Mouse (Mus musculus): ENCODE results near the gene Smyd4. TPM values are rescaled to one million over a fixed set of nuclear protein-coding genes. Genes with fewer than 3 reads are reported as not detected.
A peak's percentile ranks its signal among the peaks of the same experiment; 100 is the strongest.

The Smyd4 gene
- polyA plus RNA-seq, 1 experiment from 2014 or later = 12.8 TPM

GRCm38 (mm10) chr11:75324433-75324832 lies 23.8 kb upstream of the Smyd4 start:
- Histone ChIP-seq H3K4me1 (replicated peaks) (peaks cover 24% of the 10 kb centered on the region), H3K27me3 (no peaks in the 10 kb centered on the region), H3K27ac (replicated peaks) (no peak overlapping the region), H3K36me3 (0 out of 2 replicates have a peak, but pooled peaks cover 6% of the 10 kb centered on the region), H3K4me3 (no peak overlapping the region), H3K9ac (no peak overlapping the region), H3K4me2 (no peak overlapping the region), H3K9me3 (no peaks in the 10 kb centered on the region)
- WGBS = 90% methylated on average over 2 of the region's 2 CpGs
- no peak for ATAC-seq (ENCODE audit: low read depth)

GRCm38 (mm10) chr11:75325116-75325968 lies 22.9 kb upstream of the Smyd4 start:
- Histone ChIP-seq H3K27ac (replicated peaks) (0 out of 2 replicates have a peak overlapping the region, but pooled peaks have one; percentile 33), H3K9me3 (no peaks in the 10 kb centered on the region), H3K36me3 (0 out of 2 replicates have a peak, but pooled peaks cover 6% of the 10 kb centered on the region), H3K9ac (no peak overlapping the region), H3K4me2 (no peak overlapping the region), H3K4me1 (replicated peaks) (peaks cover 19% of the 10 kb centered on the region), H3K4me3 (no peak overlapping the region), H3K27me3 (no peaks in the 10 kb centered on the region)
- 68% methylated on average over 16 of the region's 16 CpGs for WGBS
- no peak for ATAC-seq (ENCODE audit: low read depth)

GRCm38 (mm10) chr11:75325969-75326311 lies 22.3 kb upstream of the Smyd4 start:
- Histone ChIP-seq H3K4me2 (no peak overlapping the region), H3K27me3 (no peaks in the 10 kb centered on the region), H3K36me3 (0 out of 2 replicates have a peak, but pooled peaks cover 6% of the 10 kb centered on the region), H3K9ac (no peak overlapping the region), H3K27ac (replicated peaks) (no peak overlapping the region), H3K4me1 (replicated peaks) (peaks cover 19% of the 10 kb centered on the region), H3K9me3 (no peaks in the 10 kb centered on the region), H3K4me3 (no peak overlapping the region)
- ATAC-seq (ENCODE audit: low read depth) = no peak
- 86% methylated on average over 7 of the region's 7 CpGs for WGBS

GRCm38 (mm10) chr11:75336676-75337075 lies 11.6 kb upstream of the Smyd4 start:
- Histone ChIP-seq H3K4me2 (no peak overlapping the region), H3K9ac (no peak overlapping the region), H3K27me3 (no peaks in the 10 kb centered on the region), H3K27ac (replicated peaks) (no peak overlapping the region), H3K9me3 (no peaks in the 10 kb centered on the region), H3K4me3 (no peak overlapping the region), H3K36me3 (peaks cover 33% of the 10 kb centered on the region), H3K4me1 (replicated peaks) (no peaks in the 10 kb centered on the region)
- 77% methylated on average over 8 of the region's 8 CpGs for WGBS
- ATAC-seq (ENCODE audit: low read depth) = no peak

GRCm38 (mm10) chr11:75337246-75337645 lies 11.0 kb upstream of the Smyd4 start:
- H3K27me3 ChIP-seq = no peaks in the 10 kb centered on the region

GRCm38 (mm10) chr11:75340076-75340475 lies 8.2 kb upstream of the Smyd4 start:
- 0 out of 2 replicates have a peak overlapping the region, but pooled peaks have one; percentile 18 for H3K27ac ChIP-seq (replicated peaks)
- H3K36me3 ChIP-seq = peaks cover 27% of the 10 kb centered on the region
- no peak for ATAC-seq (ENCODE audit: low read depth)
- no peaks in the 10 kb centered on the region for H3K9me3 ChIP-seq
- H3K27me3 ChIP-seq = no peaks in the 10 kb centered on the region
- no peaks in the 10 kb centered on the region for H3K4me1 ChIP-seq (replicated peaks)
- H3K4me3 ChIP-seq = no peak overlapping the region
- 92% methylated on average over 14 of the region's 14 CpGs for WGBS
- no peak overlapping the region for H3K9ac ChIP-seq
- no peak overlapping the region for H3K4me2 ChIP-seq

More at GRCm38 (mm10) chr11:75337246-75337645, 11.0 kb upstream of the Smyd4 start:
- Histone ChIP-seq H3K9ac (no peak overlapping the region), H3K4me3 (no peak overlapping the region), H3K4me1 (replicated peaks) (no peaks in the 10 kb centered on the region), H3K4me2 (no peak overlapping the region), H3K9me3 (no peaks in the 10 kb centered on the region), H3K36me3 (peaks cover 27% of the 10 kb centered on the region), H3K27ac (replicated peaks) (no peak overlapping the region)
- ATAC-seq (ENCODE audit: low read depth) = no peak
- WGBS = 89% methylated on average over 7 of the region's 7 CpGs

GRCm38 (mm10) chr11:75340698-75341345 lies 7.4 kb upstream of the Smyd4 start:
- Histone ChIP-seq H3K9me3 (no peaks in the 10 kb centered on the region), H3K27me3 (no peaks in the 10 kb centered on the region), H3K36me3 (peaks cover 27% of the 10 kb centered on the region), H3K4me3 (no peak overlapping the region), H3K4me2 (no peak overlapping the region), H3K4me1 (replicated peaks) (no peaks in the 10 kb centered on the region), H3K9ac (no peak overlapping the region), H3K27ac (replicated peaks) (no peak overlapping the region)
- ATAC-seq (ENCODE audit: low read depth) = no peak
- WGBS = 72% methylated on average over 12 of the region's 12 CpGs

- Histone ChIP-seq H3K27ac (replicated peaks) (no peak overlapping the region), H3K4me1 (replicated peaks) (peaks cover 16% of the 10 kb centered on the region), H3K9ac (no peak overlapping the region), H3K4me3 (no peak overlapping the region), H3K9me3 (no peaks in the 10 kb centered on the region), H3K36me3 (peaks cover 15% of the 10 kb centered on the region), H3K27me3 (no peaks in the 10 kb centered on the region), H3K4me2 (no peak overlapping the region)
- no peak for ATAC-seq (ENCODE audit: low read depth)
- 97% methylated on average over 2 of the region's 2 CpGs for WGBS
These were observed 5.1 kb upstream of the Smyd4 start for GRCm38 (mm10) chr11:75343096-75343495.

GRCm38 (mm10) chr11:75344163-75344562 lies 4.1 kb upstream of the Smyd4 start:
- no peak for ATAC-seq (ENCODE audit: low read depth)
- Histone ChIP-seq H3K27me3 (no peaks in the 10 kb centered on the region), H3K4me2 (no peak overlapping the region), H3K27ac (replicated peaks) (no peak overlapping the region), H3K4me3 (no peak overlapping the region), H3K9ac (no peak overlapping the region), H3K9me3 (no peaks in the 10 kb centered on the region), H3K4me1 (replicated peaks) (peaks cover 22% of the 10 kb centered on the region), H3K36me3 (peaks cover 11% of the 10 kb centered on the region)
- 77% methylated on average over 2 of the region's 2 CpGs for WGBS

GRCm38 (mm10) chr11:75344716-75345115 lies 3.5 kb upstream of the Smyd4 start:
- WGBS = 94% methylated on average over 5 of the region's 5 CpGs
- no peaks in the 10 kb centered on the region for H3K27me3 ChIP-seq
- no peaks in the 10 kb centered on the region for H3K9me3 ChIP-seq
- peaks cover 22% of the 10 kb centered on the region for H3K4me1 ChIP-seq (replicated peaks)
- no peak overlapping the region for H3K4me3 ChIP-seq
- H3K36me3 ChIP-seq = peaks cover 7% of the 10 kb centered on the region; the same call in 1 of the 2 replicates
- no peak overlapping the region for H3K27ac ChIP-seq (replicated peaks)
- no peak overlapping the region for H3K4me2 ChIP-seq
- no peak overlapping the region for H3K9ac ChIP-seq
- ATAC-seq (ENCODE audit: low read depth) = no peak

- Histone ChIP-seq H3K4me3 (no peak overlapping the region), H3K27ac (replicated peaks) (no peak overlapping the region), H3K9me3 (no peaks in the 10 kb centered on the region), H3K36me3 (no peaks in the 10 kb centered on the region), H3K4me2 (peak overlapping the region; percentile 92; the same call in 1 of the 2 replicates), H3K9ac (no peak overlapping the region), H3K4me1 (replicated peaks) (peaks cover 22% of the 10 kb centered on the region), H3K27me3 (no peaks in the 10 kb centered on the region)
- ATAC-seq (ENCODE audit: low read depth) = no peak
- 53% methylated on average over 4 of the region's 4 CpGs for WGBS
These were observed 1.6 kb upstream of the Smyd4 start for GRCm38 (mm10) chr11:75346556-75347187.

GRCm38 (mm10) chr11:75347188-75347585 lies 1.0 kb upstream of the Smyd4 start:
- Histone ChIP-seq H3K4me2 (peak overlapping the region; percentile 92), H3K9ac (peak overlapping the region; percentile 83), H3K27me3 (no peaks in the 10 kb centered on the region), H3K4me3 (peak overlapping the region; percentile 80), H3K27ac (replicated peaks) (no peak overlapping the region), H3K36me3 (no peaks in the 10 kb centered on the region), H3K9me3 (no peaks in the 10 kb centered on the region), H3K4me1 (replicated peaks) (peaks cover 22% of the 10 kb centered on the region)
- WGBS = 53% methylated on average over 10 of the region's 10 CpGs
- ATAC-seq (ENCODE audit: low read depth) = no peak

Data from neural tube, embryonic 13.5 days (tissue).